Mouse (Mus musculus): ENCODE data around the gene C1qtnf6.

DNA sequence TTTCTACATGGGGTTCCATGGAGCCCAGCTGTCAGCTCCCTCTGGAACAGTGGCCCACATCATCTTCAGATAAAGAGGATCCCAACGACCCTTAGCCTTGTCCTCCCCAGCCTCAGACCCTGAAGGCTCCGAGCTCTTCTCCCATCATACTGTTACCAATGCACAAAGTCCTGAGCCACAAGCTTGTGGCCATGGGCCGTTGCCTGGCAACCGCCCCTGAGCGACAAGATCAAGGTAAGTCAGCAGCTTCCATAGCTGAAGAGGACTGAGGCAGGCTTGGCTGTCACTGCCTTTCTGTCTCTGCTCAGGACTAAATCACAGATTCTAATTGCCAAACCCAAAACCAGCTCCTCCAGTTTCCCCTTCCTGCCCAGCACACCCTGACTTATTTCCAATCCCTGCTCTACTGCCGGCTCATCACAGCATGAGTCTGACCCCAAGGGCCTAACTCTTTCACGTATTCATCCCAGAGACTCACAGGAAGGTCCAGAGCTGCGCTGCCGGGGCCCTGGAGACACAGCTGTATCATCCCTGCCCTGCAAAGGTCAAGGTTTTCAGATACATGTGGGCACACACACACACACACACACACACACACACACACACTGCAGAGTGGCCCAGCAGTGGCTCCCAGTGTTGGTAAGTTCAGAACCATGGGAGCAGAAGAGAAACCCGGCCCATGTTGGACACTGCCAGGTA, 4.7 kb upstream of the C1qtnf6 start:
- TF ChIP-seq CTCF (IDR thresholded peaks at IDR 0.05; ENCODE audit: low read depth, low read length), result no peak
- no peak for TF ChIP-seq POLR2A (IDR thresholded peaks at IDR 0.05; ENCODE audit: borderline replicate concordance, low read depth, low read length)

All from bone marrow macrophage, adult 2 months (primary cell).